Mouse (Mus musculus): ENCODE data around the gene Foxm1.

GRCm38 (mm10) chr6:128390683-128391082 lies 27.9 kb downstream of the Foxm1 start:
- no peak for TF ChIP-seq POLR2A (IDR thresholded peaks at IDR 0.05; ENCODE audit: borderline replicate concordance, extremely low read depth, low read depth, low read length)
- TF ChIP-seq CTCF (IDR thresholded peaks at IDR 0.05; ENCODE audit: insufficient read depth, low read length) = no peak
